Mouse (Mus musculus) spleen, adult 2 months (tissue): ENCODE data around the gene Rabggta. TPM values are rescaled to one million over a fixed set of nuclear protein-coding genes. Genes with fewer than 3 reads are reported as not detected.

Source experiments
- DNase-seq, 2 experiments: peaks; one replicate each; pipeline versions ENCODE4 v3.0.0 to v3.0.0-alpha.2; 2012 to 2021; ENCODE audit warnings: low spot score in 2 of 2, low read depth in 1 of 2
- H3K27ac ChIP-seq: fragments of 200-500 bp; 2 replicates; pipeline ENCODE4 v1.5.1; 2012; ENCODE audit warnings: low read length, inconsistent platforms; ENCODE audit not compliant: insufficient read depth
- H3K27me3 ChIP-seq: fragments of 200-500 bp; 2 replicates; pipeline ENCODE4 v1.6.1; 2012; ENCODE audit warnings: mild to moderate bottlenecking, moderate library complexity, low read length, inconsistent platforms; ENCODE audit not compliant: control insufficient read depth, insufficient read depth
- H3K36me3 ChIP-seq: fragments of 200-500 bp; 2 replicates; pipeline ENCODE4 v1.6.1; 2012; ENCODE audit warnings: mild to moderate bottlenecking, low read length, inconsistent platforms; ENCODE audit not compliant: control insufficient read depth, insufficient read depth
- H3K4me1 ChIP-seq: fragments of 200-500 bp; 2 replicates; pipeline ENCODE4 v1.6.1; 2011; ENCODE audit warnings: inconsistent platforms; ENCODE audit not compliant: control insufficient read depth, insufficient read depth, insufficient read length
- H3K4me3 ChIP-seq: fragments of 200-500 bp; 2 replicates; pipeline ENCODE4 v1.5.1; 2011; ENCODE audit warnings: mild to moderate bottlenecking, inconsistent platforms; ENCODE audit not compliant: insufficient read depth, insufficient read length; ENCODE audit errors: extremely low read depth
- CTCF ChIP-seq: fragments of 200-500 bp; IDR thresholded peaks from 2 replicates; pipeline ENCODE4 v1.5.1; 2011; ENCODE audit warnings: mild to moderate bottlenecking, inconsistent platforms; ENCODE audit not compliant: insufficient read depth, insufficient read length, insufficient replicate concordance; ENCODE audit errors: extremely low read depth
- POLR2A ChIP-seq: fragments of 200-500 bp; IDR thresholded peaks from 2 replicates; pipeline ENCODE4 v1.6.1; 2011; ENCODE audit warnings: low read depth, low read length, inconsistent platforms
- WGBS: fragments of 180-500 bp; shearing (Covaris S2); methylation state at CpG from one replicate; pipeline ENCODE4 v1.1.7; 2018; 5-methylcytosine and 5-hydroxymethylcytosine counted together
- polyA plus RNA-seq: library from polyadenylated mRNA; depleted of rRNA; stranded (reverse); fragments of >200 nt; gene quantifications from 2 replicates; pipeline ENCODE4 v1.2.3, GENCODE M21; 2012

The Rabggta gene
- polyA plus RNA-seq, 1 experiment = 47.3 TPM

DNA sequence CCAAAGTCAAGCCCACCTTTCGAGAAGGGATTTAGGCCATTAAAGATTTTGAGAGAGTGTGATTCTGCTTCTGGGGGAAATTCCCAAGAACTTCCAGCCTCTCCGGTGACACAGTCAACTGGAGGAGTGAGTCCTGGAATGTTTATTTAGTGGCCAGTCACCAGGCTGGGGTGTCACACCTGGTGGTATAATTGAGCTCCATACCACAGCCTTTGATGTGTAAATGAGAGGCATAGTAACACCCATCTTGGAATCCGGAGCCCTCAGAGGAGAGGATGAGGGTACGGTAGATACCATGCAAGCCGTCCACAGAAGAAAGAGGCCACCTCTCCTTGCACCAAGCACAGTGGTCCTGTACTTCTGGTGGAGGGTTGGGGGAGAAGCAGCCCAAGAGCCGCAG is 19.3 kb downstream of the Rabggta start:
- Histone ChIP-seq H3K36me3 (no peaks in the 10 kb centered on the region), H3K4me1 (no peaks in the 10 kb centered on the region), H3K27me3 (no peaks in the 10 kb centered on the region), H3K27ac (no peak overlapping the region), H3K4me3 (no peak overlapping the region)
- TF ChIP-seq POLR2A = no peak
- no peak for TF ChIP-seq CTCF
- DNase-seq = no peak
- WGBS = 90% methylated on average over 6 of the region's 6 CpGs

DNA sequence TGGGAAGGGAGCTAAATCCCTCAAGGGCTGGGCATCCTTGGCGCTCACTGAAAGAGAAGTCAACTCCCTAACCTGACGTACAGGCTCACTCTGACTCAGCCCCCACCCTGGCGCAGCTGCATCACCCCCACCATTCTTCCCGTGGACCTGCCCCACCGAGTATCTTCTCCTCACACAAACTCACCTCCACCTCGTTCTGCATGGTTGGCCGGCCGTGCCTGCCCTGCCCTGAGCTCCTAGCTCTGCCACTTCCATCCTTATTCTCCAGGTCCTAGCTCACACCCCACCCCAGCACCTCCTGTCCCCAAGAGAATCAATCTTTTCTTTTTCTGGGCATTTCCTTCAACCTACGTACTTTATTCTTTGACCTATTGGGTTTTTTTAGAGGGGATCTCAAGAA is 20.9 kb downstream of the Rabggta start:
- Histone ChIP-seq H3K4me1 (no peaks in the 10 kb centered on the region), H3K27ac (no peak overlapping the region), H3K4me3 (no peak overlapping the region), H3K27me3 (no peaks in the 10 kb centered on the region), H3K36me3 (no peaks in the 10 kb centered on the region)
- TF ChIP-seq POLR2A (no peak), CTCF (no peak)
- WGBS = 80% methylated on average over 9 of the region's 9 CpGs
- DNase-seq = no peak

DNA sequence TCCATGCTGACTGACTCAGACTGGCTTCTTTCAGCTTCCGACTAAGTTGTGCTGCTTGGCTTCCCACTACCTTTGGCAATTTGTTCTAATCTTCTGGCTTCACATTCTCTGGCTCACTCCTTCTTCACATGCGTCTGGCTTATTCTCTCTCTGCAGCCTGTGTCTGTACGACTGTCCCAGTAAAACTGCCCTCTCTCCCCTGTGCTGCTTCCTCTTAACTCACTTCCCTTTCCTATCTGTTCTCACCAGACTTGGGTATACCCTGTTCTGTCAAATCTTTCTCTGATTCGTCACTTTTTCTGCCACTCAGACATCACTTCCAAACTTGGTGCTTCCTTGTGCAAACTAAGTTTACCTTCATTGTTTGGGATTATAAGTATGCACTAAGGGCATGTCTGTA is 24.8 kb downstream of the Rabggta start:
- no peaks in the 10 kb centered on the region for H3K4me1 ChIP-seq
- no peaks in the 10 kb centered on the region for H3K36me3 ChIP-seq
- TF ChIP-seq POLR2A (no peak), CTCF (no peak)
- H3K4me3 ChIP-seq = no peak overlapping the region
- 56% methylated on average over 4 of the region's 4 CpGs for WGBS
- no peak for DNase-seq
- no peaks in the 10 kb centered on the region for H3K27me3 ChIP-seq
- no peak overlapping the region for H3K27ac ChIP-seq

DNA sequence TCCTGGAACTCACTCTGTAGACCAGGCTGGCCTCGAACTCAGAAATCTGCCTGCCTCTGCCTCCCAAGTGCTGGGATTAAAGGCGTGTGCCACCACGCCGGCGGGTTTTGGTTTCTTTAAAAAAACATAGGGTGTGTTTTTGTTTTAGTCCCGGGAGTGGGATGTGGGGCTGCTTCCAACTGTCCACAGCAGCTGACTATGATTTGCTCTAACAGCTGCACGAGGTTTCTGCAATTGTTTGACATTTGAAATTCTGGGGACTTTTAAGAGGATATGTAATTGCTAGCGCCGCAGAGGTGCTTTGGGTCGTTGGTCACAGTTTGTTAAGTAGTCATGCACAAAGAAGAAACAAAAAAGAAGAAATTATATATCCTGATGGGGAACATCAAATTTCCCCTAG is 32.6 kb downstream of the Rabggta start:
- no peak overlapping the region for H3K27ac ChIP-seq
- no peaks in the 10 kb centered on the region for H3K36me3 ChIP-seq
- H3K4me3 ChIP-seq = no peak overlapping the region
- 75% methylated on average over 10 of the region's 10 CpGs for WGBS
- no peak for DNase-seq
- H3K4me1 ChIP-seq = no peaks in the 10 kb centered on the region
- H3K27me3 ChIP-seq = no peaks in the 10 kb centered on the region
- TF ChIP-seq CTCF (no peak), POLR2A (no peak)

DNA sequence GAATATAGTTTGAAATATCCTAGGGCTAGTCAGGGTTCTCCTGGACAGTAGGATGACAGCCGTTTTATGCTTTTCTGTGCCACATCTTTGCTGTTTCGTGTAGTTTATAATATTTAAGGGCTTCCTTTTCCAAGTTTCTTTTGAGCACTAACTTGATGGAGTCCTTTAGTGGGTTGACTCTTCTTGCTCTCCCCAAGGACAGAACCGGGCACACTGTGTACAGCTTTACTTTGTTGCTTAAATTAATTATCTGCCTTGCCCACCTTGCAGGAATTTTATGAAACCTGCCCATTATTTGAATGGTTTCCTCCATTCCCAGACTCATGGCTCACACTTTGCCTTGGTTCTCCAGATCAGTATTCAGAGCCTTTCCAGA is 40.0 kb downstream of the Rabggta start:
- Histone ChIP-seq H3K4me1 (peaks cover 3% of the 10 kb centered on the region; the same call in 1 of the 2 replicates), H3K27me3 (no peaks in the 10 kb centered on the region), H3K27ac (no peak overlapping the region), H3K36me3 (peaks cover 18% of the 10 kb centered on the region), H3K4me3 (peak overlapping the region; percentile 74)
- 8% methylated on average over 3 of the region's 3 CpGs for WGBS
- TF ChIP-seq CTCF (no peak), POLR2A (no peak)
- no peak for DNase-seq

DNA sequence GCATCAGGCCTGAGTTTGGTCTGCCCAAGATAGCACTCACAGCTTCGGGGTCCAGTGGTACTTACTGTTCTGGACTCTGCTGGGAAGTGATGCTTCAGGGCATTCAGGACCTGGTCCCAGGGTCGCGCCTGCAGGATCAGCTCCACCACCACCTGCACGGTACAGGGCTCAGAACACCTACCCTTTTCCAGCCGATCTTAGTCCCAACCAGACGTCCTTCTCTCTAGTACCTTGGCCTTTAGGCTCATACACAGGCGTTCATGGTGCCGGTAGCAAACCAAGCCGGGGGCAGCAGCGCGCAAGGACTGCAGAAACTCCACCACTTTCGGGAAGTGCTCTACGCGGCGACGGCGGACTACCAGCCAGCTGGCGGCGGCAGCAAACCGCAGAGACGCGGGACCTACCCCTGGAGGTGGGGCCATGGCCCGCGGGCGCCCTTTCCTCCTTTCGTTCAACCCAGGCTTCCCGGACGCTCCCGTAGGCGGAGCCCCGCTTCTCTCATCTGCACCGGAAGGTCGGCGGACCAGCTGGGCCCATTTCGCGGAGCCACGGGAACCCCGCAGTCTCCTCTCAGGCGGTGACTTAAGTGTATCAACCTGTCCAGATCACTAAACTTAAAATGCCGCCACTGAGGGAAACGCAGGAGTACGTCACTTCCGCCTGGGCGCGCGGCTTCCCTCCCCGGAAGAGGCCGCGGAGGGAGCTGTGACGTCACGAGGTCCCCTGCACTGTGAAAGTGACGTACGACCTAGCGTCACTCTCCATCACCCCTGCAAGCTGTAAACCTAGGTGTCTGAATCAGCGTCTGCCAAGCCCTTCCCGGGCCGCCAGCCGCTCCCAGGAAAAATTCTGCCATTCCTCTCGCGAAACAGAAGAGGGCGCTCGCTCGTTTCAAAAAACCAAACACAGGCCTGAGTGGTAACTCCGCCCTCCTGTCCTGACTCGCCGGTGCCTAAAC is 40.6 kb downstream of the Rabggta start, which contains the start of gene Tinf2:
Gene Tinf2 (minus strand): TSS at position 661 of the 958 bp plus-strand sequence.
- Histone ChIP-seq H3K4me3 (peak within 1 kb of the TSS; percentile 74), H3K36me3 (peaks cover 20% of the 10 kb centered on the region), H3K27ac (peak within 1 kb of the TSS; percentile 90), H3K4me1 (peaks cover 3% of the 10 kb centered on the region; the same call in 1 of the 2 replicates), H3K27me3 (no peaks in the 10 kb centered on the region)
- TF ChIP-seq CTCF = peak; percentile 64; the same call in 1 of the 2 replicates
- TF ChIP-seq POLR2A = no peak
- peak; percentile 88 to 94 for DNase-seq
- under 1% methylated on average over 66 of the region's 66 CpGs for WGBS

DNA sequence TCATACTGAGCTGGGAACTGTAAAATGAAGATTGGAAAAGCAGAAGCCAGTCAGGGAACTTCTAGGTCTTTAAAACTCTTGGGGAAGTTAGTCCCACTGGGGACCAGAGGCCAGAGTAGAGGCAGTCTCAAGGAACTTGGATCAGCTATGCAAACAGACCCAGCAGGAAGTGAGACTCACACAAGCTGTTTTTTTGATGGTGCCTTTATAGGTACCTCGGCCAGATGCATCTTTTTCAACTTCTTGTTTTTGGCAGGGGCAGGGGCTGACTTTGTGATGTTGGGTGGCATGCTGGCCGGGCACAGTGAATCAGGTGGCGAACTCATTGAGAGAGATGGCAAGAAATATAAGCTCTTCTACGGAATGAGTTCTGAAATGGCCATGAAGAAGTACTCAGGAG is 44.4 kb downstream of the Rabggta start:
- Histone ChIP-seq H3K4me3 (no peak overlapping the region), H3K27me3 (no peaks in the 10 kb centered on the region), H3K27ac (no peak overlapping the region; the same call in 1 of the 2 replicates), H3K4me1 (peaks cover 5% of the 10 kb centered on the region; the same call in 1 of the 2 replicates), H3K36me3 (peaks cover 21% of the 10 kb centered on the region)
- WGBS = 65% methylated on average over 4 of the region's 4 CpGs
- no peak for TF ChIP-seq CTCF
- TF ChIP-seq POLR2A = no peak
- no peak for DNase-seq
